Mouse (Mus musculus) induced T-regulatory cell, adult 2 months (primary cell): ENCODE measurements around the gene Des.

Experiments used
- DNase-seq: peaks from one replicate; pipeline ENCODE4 v3.0.0-alpha.2; 2012; ENCODE audit warnings: low read depth

The Des gene

GRCm38 (mm10) chr1:75347279-75347678, 12.8 kb upstream of the Des start:
- no peak for DNase-seq

GRCm38 (mm10) chr1:75349275-75349674, 10.9 kb upstream of the Des start:
- no peak for DNase-seq

DNA sequence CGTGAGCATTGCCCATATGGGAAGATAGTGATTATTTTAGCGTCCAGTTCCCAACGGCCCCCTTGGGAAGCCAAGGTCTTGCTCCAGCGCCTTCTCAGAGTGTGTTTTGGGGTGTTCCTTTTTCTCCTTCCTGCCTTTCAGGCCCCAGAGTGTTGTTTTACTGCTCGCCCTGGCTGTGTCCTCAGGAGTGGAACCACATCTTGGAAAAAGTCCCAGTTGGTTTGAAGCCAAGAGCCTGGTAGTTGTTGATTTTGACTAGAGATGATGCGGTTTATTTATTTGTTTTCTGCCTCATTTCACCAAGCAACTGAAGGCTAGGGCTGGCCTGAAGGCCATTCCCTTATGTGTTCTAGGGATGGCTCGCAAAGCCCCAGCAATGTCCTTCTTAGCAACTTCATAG, 2.9 kb upstream of the Des start:
- no peak for DNase-seq

DNA sequence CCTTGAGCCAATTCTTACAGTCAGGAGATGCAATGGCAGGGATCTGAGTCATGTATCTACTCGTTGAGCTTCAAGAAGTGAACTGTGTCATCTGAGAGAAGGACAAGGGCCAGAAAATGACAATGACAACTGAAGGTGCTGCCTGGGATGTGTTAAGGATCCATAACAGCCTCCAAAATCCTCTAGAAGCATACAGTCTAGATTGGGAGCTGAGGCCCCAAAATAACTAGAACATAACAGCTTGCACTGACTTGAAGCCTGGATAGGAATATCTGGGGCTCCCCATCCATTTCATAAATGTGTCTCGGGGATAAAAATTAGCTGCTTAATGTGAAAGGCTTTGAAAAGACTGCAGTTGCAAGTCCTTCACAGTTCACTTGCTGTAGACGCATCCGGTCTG, 2.1 kb upstream of the Des start:
- no peak for DNase-seq

DNA sequence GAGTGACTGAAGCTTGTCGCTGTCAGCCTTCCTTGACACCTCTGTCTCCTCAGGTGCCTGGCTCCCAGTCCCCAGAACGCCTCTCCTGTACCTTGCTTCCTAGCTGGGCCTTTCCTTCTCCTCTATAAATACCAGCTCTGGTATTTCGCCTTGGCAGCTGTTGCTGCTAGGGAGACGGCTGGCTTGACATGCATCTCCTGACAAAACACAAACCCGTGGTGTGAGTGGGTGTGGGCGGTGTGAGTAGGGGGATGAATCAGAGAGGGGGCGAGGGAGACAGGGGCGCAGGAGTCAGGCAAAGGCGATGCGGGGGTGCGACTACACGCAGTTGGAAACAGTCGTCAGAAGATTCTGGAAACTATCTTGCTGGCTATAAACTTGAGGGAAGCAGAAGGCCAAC, 783 bp upstream of the Des start:
- DNase-seq: no peak

- no peak for DNase-seq
Measured at GRCm38 (mm10) chr1:75361123-75361522, 994 bp downstream of the Des start.

GRCm38 (mm10) chr1:75361750-75362149, 1.6 kb downstream of the Des start:
- DNase-seq: peak; percentile 12

DNA sequence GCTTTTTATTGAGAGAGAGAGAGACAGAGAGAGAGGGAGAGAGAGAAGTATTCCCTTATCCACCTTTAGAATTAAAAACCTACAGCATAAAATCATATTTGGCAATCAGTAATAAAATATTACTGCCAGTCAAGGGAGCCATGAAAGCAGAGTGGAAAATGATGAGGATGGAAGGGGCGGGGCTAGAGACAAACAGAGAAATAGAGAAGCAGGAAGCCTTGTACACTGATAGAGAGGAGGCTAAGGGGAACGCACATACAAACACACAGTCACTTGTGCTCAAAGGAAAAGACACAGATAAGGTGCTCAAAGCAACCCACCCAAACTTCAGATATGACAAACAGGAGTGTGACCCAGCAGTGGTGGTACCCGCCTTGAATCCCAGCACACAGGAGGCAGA, 3.7 kb downstream of the Des start:
- DNase-seq: no peak

DNA sequence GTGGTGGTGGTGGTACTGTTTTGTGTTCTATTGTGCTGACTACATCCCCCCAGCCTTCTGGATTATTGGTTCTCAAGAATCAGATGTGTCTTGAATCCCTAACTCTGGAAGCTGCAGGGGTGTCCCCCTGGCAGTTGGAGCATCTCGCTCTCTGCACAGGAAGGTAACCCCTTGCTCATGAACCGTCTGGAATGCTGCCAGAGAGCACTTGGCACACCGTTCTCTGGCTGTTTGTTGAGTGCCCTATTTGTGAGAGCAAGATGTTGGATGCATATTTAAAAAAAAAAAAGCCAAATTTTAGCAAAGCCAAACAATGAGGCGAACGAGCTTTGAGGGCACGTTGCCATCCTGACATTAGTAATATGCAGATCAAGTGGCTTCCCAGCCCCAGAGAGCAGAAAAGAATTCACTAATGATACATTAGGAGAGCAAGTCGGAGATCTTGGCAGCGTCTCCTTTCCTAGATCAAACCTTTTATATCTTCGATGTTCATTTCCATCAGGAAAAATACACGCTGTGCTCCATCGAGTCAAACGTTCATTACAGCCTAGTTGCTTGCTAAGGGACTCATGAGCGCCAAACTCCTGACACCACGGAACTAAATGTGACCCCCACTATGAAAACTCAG, 5.5 kb downstream of the Des start:
- no peak for DNase-seq

DNA sequence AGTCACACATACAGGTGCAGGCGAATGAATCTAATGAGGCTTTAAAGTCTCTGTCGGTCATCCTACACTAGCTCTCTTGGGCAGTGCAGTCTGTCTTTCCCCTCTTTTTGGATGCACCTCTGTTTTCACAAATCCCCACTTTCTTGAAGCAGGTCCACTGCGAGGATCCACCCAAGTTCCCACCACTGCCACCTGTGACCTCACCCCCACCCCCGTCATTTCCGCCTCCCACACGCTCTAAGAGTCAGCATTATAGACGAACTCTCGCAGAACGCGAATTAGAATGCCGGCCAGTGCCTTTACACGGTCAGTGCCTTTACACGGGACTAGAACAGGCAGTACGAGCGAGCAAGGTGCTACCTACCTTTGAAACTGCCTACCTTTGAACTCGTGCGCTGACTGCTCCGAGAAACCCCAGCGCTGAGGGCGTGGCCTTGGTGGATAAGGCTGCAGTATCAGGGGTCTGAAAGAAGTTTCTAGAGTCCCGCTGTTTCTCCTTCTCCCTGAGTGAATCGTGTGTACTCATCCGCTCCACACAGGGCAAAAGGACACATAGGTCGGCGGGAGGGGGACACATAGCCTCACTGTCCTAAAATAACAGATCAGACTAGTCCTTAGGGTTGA, 9.3 kb downstream of the Des start:
- DNase-seq: no peak

DNA sequence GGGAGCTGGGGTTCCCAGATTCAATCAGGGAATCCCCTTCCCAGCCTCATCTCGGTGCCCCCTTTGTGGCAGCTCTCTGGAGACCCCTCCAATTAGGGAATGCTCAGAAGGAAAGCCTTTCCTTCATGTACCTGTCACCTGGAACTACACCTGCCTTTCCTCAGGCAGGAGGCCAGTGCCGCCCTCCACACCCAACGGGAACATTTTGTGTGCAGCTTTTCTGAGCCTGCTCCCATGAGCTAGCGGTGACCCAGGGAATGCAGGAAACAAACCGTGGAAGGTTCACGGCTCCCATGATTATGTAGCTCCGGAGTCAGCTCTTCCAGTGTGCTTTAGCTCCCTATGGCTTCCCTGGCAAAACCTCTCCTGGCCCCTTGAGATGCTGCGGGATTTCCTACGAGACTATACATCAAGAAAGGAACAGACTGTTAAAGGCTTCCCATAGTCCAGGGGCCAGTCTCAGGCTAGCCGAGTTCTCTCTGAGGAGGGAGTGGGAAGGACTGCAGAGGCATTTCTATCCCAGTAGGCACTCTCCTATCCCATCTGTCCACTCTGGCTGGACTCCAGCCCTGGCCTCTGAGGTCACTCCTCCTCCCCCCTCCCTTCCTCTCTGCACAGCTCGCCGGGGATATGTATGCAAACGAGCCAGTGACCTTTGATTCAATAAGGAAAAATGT, 10.0 kb downstream of the Des start:
- no peak for DNase-seq

- DNase-seq: no peak
Measured at GRCm38 (mm10) chr1:75371317-75372095, 11.4 kb downstream of the Des start.

DNA sequence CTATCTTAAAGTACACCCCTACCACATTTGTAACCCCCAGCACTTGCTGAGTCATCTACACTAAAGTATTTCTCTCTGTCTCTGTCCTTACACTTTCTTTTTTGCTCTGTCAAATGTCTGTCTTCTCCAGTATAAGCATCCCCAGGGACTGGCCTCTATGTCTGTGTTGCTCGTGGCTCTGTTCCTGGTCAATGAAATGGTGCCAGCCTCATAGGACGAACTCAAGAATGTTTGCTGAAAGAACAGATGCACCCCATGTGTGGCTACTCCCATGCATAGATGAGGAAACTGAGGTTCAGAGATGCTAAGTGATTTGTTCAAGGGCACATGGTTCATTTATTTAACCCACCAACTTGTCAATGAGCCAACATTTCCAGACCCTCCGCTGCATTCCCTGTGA, 12.3 kb downstream of the Des start:
- DNase-seq: no peak

GRCm38 (mm10) chr1:75373276-75373675, 13.1 kb downstream of the Des start:
- no peak for DNase-seq

DNA sequence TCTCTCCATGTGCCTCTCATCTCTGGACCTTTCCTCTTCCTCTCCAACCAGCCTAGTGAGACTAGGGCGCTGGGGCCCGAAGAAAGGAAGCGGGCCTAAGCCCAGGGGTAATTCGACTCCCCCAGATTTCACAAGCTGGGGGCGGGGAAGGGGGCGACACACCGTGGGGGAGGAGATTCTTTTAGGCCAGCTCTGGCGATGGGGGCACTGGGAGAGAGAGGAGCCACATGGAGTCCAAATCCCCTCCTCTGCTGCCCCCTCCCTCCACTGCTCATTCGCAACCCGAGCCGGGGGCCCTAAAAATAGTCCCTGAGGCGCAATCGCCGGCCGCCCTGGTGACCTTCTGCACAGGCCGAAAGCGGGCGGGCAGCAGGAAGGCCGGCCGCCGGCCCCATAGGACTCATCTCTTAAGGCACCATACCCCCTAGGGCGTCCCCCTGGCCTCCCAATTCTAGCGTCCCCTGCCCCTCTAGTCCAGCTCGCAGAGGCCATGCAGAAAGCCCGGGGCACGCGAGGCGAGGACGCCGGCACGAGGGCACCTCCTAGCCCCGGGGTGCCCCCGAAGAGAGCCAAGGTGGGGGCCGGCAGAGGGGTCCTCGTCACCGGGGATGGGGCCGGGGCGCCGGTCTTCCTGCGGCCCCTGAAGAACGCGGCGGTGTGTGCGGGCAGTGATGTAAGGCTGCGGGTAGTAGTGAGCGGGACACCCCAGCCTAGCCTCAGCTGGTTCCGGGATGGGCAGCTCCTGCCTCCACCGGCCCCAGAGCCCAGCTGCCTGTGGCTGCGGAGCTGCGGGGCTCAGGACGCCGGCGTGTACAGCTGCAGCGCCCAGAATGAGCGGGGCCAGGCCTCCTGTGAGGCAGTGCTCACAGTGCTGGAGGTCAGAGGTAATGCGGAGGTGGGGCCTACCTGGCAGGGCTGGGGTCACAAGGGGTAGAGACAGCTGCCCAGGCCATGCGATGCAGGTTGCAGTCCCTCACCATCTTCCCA, 15.1 kb downstream of the Des start, which contains the start of gene Speg:
Speg (plus strand) TSS at position 348 of the 987 bp plus-strand sequence.
- no peak for DNase-seq

- DNase-seq: no peak
Measured at GRCm38 (mm10) chr1:75379196-75379595, 19.1 kb downstream of the Des start.

GRCm38 (mm10) chr1:75379931-75380330, 19.8 kb downstream of the Des start:
- DNase-seq: no peak

GRCm38 (mm10) chr1:75380951-75381350, 20.8 kb downstream of the Des start:
- no peak for DNase-seq

DNA sequence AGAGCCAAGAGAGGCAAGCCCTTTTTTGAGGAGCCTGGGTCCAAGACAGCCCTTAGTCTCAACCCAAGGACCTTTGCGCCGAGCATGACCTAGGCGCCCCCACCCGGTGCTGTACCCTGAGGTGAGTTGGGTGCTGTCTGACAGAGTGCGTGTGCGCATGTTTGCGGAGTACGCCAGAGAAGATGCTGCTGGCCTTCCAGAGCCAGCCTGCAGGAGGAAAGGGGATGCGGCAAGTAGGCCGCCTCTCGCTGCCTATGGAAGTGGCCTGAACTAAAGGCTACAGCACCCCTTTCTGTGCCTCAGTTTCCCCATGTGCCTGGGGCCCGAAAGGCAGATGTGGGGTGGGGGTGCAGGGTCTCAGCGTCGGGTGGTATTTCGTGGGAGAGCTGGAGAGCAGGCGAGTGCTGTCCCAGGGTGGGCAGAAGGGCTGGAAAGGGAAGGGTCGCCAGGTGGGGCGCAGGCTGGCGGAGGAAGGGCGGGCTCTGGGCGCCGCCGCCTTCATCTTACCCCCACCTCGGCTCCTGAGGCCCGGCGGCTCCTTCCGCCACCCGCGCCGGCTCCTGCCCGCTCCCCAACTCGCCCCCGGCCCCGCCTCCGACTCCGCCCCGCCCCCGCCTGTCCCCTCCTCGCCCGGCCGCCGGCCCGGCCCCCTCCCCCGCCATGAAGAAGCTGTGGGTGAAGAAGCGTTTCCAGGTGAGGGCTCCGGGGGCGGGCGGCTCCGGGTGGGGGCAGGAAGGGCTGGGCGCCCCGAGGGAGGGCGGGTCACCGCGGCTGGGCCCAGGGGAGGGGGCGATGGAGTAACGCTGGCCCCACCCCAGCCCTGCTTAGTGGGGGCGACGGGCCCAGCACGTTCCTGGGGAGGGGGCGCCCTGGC, 21.6 kb downstream of the Des start:
- DNase-seq: peak; percentile 14

GRCm38 (mm10) chr1:75382356-75383071, 22.4 kb downstream of the Des start:
- DNase-seq: no peak
